Mouse (Mus musculus) left cerebral cortex, postnatal 36 days (tissue): Measurements from ENCODE around the gene Lrrc47. TPM values are rescaled to one million over a fixed set of nuclear protein-coding genes. Genes with fewer than 3 reads are reported as not detected.

ENCODE experiments used
- DNase-seq, 2 experiments: peaks; one replicate each; pipeline ENCODE4 v3.0.0; 2021 to 2022; ENCODE audit warnings: low spot score in 2 of 2, mixed read lengths in 1 of 2
- intact Hi-C: fragments of 180-260 bp; cut with DNase I; formaldehyde crosslinking; loops from one replicate; pipeline ENCODE4 v1.15.1; 2025
- total RNA-seq, 2 experiments: library from RNA; stranded (reverse); gene quantifications; 2 replicates each; pipeline ENCODE4 v1.2.3; 2021

Lrrc47 gene
- total RNA-seq, 2 experiments from 2014 or later: 63.2 to 63.8 TPM

DNA sequence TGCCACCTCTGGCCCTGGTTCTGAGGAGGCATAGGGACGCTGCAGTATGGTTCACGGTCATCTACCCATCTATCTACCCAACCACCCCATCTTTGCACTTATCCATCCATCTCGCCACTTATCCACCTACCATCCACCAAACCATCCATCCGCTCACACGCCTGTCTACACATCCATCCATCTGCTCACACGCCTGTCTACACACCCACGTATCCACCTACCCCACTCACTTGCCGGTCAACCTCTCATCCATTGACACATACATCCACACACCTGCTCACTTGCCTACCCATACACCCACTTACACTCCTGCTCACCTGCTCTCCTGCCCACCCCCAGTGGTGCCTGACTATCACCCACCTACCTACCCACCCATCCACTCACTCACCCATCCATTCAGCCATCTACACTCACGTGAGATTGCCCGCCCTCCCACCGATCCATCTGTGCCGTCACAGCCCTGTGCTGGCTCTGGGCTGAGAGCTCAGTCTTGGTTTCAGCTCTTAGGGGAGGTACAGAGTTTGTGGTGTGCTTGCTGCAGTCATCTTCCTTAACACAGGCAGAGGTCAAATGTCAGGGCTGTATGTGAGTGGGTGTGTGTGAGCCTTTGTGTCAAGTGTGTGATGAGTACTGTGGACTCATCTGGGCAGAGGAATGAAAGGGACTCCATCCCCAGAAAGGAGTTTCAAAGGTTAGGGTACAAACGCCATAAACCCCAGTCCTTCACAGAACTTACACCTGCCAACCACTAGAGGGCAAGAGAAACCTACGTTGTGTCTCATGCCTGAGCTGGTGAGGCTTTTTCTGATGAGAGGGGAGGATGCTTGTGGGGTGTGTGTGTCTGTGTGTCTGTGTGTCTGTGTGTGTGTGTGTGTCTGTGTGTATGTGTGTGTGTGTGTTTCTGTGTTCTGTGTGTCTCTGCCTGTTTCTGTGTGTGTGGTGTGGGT is 53.6 kb downstream of the Lrrc47 start:
- DNase-seq: peak; percentile 23 to 39
- intact Hi-C loops: loop anchor here (2.0 to 5.0 kb wide), 4 partner anchors 37 to 237 kb away; partner anchors contain the start of genes Arhgef16 and Tprgl

DNA sequence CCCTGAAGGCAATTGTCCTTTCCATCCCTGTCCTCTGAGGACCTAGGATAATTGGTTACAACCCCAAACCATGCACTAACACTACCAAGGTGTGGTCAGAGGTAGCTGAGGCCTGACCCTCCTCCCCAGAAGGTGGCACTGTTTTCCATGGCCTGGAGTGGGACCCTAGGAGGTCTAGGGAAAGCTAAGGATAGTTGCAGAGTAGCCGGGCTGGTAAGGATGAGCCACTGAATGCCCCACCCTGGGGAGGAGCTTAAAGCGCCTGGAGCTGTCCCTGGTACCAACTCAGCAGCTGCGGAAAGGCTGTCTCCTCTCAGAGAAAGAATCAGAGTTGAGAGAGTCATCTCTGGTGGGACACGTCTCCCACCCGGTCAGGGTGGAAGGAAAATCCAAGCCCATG is 59.4 kb downstream of the Lrrc47 start:
- DNase-seq: no peak
- intact Hi-C loops: no loop called here

Other genes with a start within 250 kb of the Lrrc47 start
- gene A430005L14Rik, start 54.5 kb upstream of the Lrrc47 start, total RNA-seq: 10 to 100 TPM; 24.6 to 26.4 TPM
- gene Dffb, start 36.6 kb upstream of the Lrrc47 start, total RNA-seq: 10 to 100 TPM; 10.5 to 15.3 TPM
- 10 to 100 TPM; 30.8 to 35.9 TPM for gene Cep104, start 36.5 kb upstream of the Lrrc47 start, total RNA-seq
- gene Smim1, start 14.5 kb downstream of the Lrrc47 start, total RNA-seq: 10 to 100 TPM; 10.3 to 14.1 TPM
- not detected for gene Ccdc27, start 30.9 kb downstream of the Lrrc47 start, total RNA-seq
- gene Trp73, start 128.5 kb downstream of the Lrrc47 start, total RNA-seq: under 1 TPM; 0.27 to 0.32 TPM
- 10 to 100 TPM; 29.3 to 31.0 TPM for gene Wrap73, start 130.6 kb downstream of the Lrrc47 start, total RNA-seq
- gene Tprgl, start 148.9 kb downstream of the Lrrc47 start, total RNA-seq: 100 to 1,000 TPM; 156 to 182 TPM
- 1 to 10 TPM; 3.4 to 3.9 TPM for gene Megf6, start 159.0 kb downstream of the Lrrc47 start, total RNA-seq